Comparison of ENCODE assay signal across 9 mouse cellular contexts in genomic region chr8:60859605-60860004, GRCm38 (mm10). TPM values are rescaled to one million over a fixed set of nuclear protein-coding genes. Genes with fewer than 3 reads are reported as not detected.
DNase-seq lines count a peak whose midpoint lies in the region; ATAC-seq and TF ChIP-seq lines count a peak whose summit lies in the region.
"Had no signal": no experiment of that assay in that cellular context is flagged by ENCODE, and none has a peak within 500 bp of the region (broad histone marks: within the 10 kb centered on the region; RNA-seq: fewer than 3 reads in every experiment).

No protein-coding gene starts in this region.

- H3K36me3 ChIP-seq in heart, embryonic 10.5 days = no peaks in the 10 kb centered on the region
- no peaks in the 10 kb centered on the region for H3K36me3 ChIP-seq in C2C12 (ENCODE audit: control insufficient read depth, insufficient read depth)
- H3K36me3 ChIP-seq in liver, embryonic 12.5 days = no peaks in the 10 kb centered on the region

- H3K79me3 ChIP-seq in C2C12 (ENCODE audit: low read depth) = no peaks in the 10 kb centered on the region

- ATAC-seq in liver, embryonic 12.5 days = peak; percentile 96

- H3K4me1 ChIP-seq in heart, embryonic 10.5 days = no peaks in the 10 kb centered on the region
- peaks cover 29% of the 10 kb centered on the region for H3K4me1 ChIP-seq in liver, embryonic 12.5 days

- intact Hi-C loops in heart, postnatal 25 days (cut with DNase I) = no loop called here

- peak; percentile 87 for DNase-seq in heart, embryonic 10.5 days (ENCODE audit: low spot score)
- no peak for DNase-seq in heart, postnatal 25 days (ENCODE audit: low spot score)
- peak; percentile 94 for DNase-seq in c-Kit-positive CD71-positive TER-119-positive erythroid progenitor cells, embryonic 14.5 days (ENCODE audit: low spot score)
- no peak for DNase-seq in cerebellum, postnatal 10 days
- DNase-seq in gastrocnemius, postnatal 10 days = no peak
- DNase-seq in testis, postnatal 10 days (ENCODE audit: low spot score) = no peak

- H3K4me2 ChIP-seq in liver, embryonic 12.5 days = peak overlapping the region; percentile 62

- H3K9ac ChIP-seq in liver, embryonic 12.5 days = peak overlapping the region; percentile 48; the same call in 1 of the 2 replicates

- no peaks in the 10 kb centered on the region for H3K79me2 ChIP-seq in C2C12 (ENCODE audit: control insufficient read depth, insufficient read depth)

- H3K4me3 ChIP-seq in heart, embryonic 10.5 days = no peak overlapping the region
- no peak overlapping the region for H3K4me3 ChIP-seq in C2C12 (ENCODE audit: insufficient read depth, poor library complexity, severe bottlenecking)
- H3K4me3 ChIP-seq in liver, embryonic 12.5 days = peak overlapping the region; percentile 24

- WGBS in heart, embryonic 10.5 days = 62% methylated on average over 9 of the region's 9 CpGs
- WGBS in liver, embryonic 12.5 days (ENCODE audit: insufficient replicate concordance) = 26% methylated on average over 9 of the region's 9 CpGs

- no peak overlapping the region for H3ac ChIP-seq in C2C12 (ENCODE audit: control insufficient read depth, insufficient read length, low read depth)

- no peaks in the 10 kb centered on the region for H3K9me3 ChIP-seq in heart, embryonic 10.5 days
- no peaks in the 10 kb centered on the region for H3K9me3 ChIP-seq in liver, embryonic 12.5 days (replicated peaks)

- no peaks in the 10 kb centered on the region for H3K27me3 ChIP-seq in heart, embryonic 10.5 days (ENCODE audit: insufficient read depth, poor library complexity, severe bottlenecking)
- no peaks in the 10 kb centered on the region for H3K27me3 ChIP-seq in C2C12 (ENCODE audit: control insufficient read depth, insufficient read depth, insufficient read length)
- H3K27me3 ChIP-seq in liver, embryonic 12.5 days (replicated peaks) = no peaks in the 10 kb centered on the region

- no peak overlapping the region for H3K27ac ChIP-seq in heart, embryonic 10.5 days
- peak overlapping the region; percentile 97 for H3K27ac ChIP-seq in liver, embryonic 12.5 days
- H3K27ac ChIP-seq: kidney, postnatal 0 days had no signal

- TF ChIP-seq CTCF in C2C12 (IDR thresholded peaks at IDR 0.05; ENCODE audit: control insufficient read depth, insufficient read depth, insufficient read length) = no peak

TF ChIP-seq in C2C12, 6 proteins besides CTCF, POLR2A, EP300 and RAD21:
- TF ChIP-seq FOSL1 (IDR thresholded peaks at IDR 0.05; ENCODE audit: insufficient read depth, low read length, poor library complexity, severe bottlenecking) = peak; percentile 96
- no peak for TF ChIP-seq USF1 (IDR thresholded peaks at IDR 0.05; ENCODE audit: low read depth)
- peak; percentile 95 for TF ChIP-seq MYOD1 (IDR thresholded peaks at IDR 0.05; ENCODE audit: control insufficient read depth, insufficient read length, low read depth)

RNA-seq across cellular contexts. Expression of gene Hpf1, which starts 30.6 kb away (rescaled TPM):
- polyA plus RNA-seq in heart, embryonic 10.5 days (2016; fragmentation: Nextera tagmentation; extraction: Ambion mirVana) = 75.3 and 98.3 TPM in 2 replicates
- 10 to 100 TPM; 16.5 to 20.7 TPM for total RNA-seq in heart, postnatal 25 days (2021)
- 59.5 TPM for polyA plus RNA-seq in C2C12 (2012; fragmentation: generic; extraction: Trizol)
- polyA plus RNA-seq in liver, embryonic 12.5 days (2016; fragmentation: Nextera tagmentation; extraction: Ambion mirVana) = 110 and 120 TPM in 2 replicates
- 10 to 100 TPM; 14.1 to 15.4 TPM for total RNA-seq in gastrocnemius, postnatal 10 days (2021)

Comparison
In these comparisons a context has a peak if more than half of its experiments do, and no peak if none do; other contexts are left out.
1. DNase-seq: peak in heart, embryonic 10.5 days (single experiment) and c-Kit-positive CD71-positive TER-119-positive erythroid progenitor cells, embryonic 14.5 days (single experiment); none in heart, postnatal 25 days (single experiment), cerebellum, postnatal 10 days (0 of 2), gastrocnemius, postnatal 10 days (single experiment) and testis, postnatal 10 days (single experiment).